Mouse (Mus musculus): Measurements from ENCODE around the gene Rnf7. TPM values are rescaled to one million over a fixed set of nuclear protein-coding genes. Genes with fewer than 3 reads are reported as not detected.

Gene Rnf7
- polyA plus RNA-seq, 3 experiments from 2014 or later = 98.2 to 121 (median 115) TPM

DNA sequence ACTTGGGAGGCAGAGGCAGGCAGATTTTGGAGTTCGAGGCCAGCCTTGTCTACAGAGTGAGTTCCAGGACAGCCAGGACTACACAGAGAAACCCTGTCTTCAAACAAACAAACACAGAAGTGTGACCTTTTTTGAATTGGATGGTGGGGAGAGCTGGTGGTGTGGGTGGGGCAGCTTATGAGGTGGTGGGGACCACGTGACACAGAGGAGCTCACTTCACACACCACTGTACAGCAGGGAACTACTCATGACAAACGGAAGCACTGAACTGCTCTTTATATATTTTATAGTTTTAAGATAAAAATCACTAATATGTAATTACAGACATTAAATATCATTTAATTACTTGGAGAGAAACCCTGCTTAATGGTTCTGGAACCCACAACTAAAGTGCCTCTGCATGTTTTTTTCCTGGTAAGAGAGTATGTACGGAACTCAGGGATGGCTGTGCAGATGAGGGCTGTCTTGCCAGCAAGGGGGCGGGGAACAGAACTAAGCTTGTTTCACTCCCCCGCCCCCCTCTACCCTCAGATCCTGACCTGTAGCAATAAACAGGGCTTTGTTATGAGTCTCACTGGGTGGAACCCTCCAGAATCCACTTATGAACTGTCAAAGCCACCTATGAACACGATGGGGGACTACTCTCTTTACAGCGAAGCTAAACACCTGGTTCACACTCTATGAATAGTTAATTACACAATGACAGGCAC is 8.8 kb downstream of the Rnf7 start:
- ATAC-seq = no peak

DNA sequence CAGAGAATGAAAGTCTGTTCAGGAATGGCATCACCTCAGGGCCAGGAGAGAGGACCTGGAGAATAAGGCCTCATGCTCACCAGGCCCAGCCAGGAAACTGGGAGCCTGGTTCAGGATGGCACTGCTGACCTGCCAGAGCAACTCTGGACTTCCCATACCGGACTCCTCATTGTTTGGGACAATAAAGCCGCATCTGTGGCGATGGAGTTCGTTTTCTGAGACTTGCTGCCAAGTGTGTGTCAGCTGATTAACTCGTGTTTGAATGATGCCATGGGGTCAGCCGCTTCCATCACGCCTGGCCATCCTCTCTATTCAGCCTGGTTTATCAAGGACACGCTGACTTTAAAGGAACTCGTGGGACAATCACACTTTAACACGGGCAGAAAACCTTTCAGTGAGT is 14.8 kb downstream of the Rnf7 start:
- no peak for ATAC-seq

DNA sequence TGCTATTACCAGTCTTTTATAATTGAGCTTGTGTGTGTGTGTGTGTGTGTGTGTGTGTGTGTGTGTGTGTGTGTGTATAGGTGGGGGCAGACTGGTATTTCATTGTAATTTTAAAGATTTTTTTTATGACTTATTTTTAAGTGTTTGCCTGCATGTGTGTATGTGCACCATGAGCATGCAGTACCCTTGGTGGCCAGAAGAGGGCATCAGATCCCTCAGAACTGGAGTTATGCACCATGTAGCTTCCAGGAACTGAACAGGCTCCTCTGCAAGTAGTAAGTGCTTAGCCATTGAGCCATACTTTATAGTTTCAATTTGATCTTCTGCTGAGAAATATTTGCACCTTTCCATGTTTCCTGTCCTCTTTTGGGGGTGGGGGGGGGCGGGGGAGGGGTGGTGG is 16.9 kb downstream of the Rnf7 start:
- ATAC-seq = no peak

DNA sequence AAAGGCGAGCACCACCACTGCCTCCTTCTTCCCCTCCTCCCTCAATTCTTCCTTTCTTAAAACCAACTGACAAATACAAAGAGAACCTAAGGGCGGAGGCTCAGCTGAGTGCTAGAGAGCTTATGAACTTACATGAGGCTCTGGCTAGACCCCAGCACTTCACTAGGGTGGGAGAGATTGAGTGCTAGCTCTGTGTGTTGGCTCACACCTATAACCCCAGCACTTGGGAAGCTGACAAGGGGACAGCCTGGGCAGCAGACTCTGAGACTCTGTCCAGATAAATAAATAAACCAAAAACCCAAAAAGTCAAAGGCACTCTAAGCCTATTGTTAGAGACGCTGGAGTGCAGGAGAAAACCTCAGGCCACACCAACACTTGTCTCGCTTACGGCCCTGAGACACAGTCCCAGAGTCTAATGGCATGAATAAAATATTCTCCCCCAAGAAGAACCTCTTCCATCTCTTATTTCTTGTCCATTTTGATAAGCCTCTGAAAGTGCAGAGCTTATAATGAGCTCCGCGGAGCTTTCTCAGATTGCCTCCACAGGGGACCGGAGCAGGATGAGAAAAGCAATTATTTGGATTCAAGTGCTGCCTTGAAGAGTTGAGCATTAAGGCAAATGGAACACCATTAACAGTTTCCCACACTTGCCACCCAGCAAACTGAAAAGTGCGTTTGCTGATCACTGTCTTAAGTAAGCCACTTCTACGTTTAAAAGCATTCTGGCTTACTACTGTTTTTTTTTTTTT is 18.2 kb downstream of the Rnf7 start:
- ATAC-seq = no peak

DNA sequence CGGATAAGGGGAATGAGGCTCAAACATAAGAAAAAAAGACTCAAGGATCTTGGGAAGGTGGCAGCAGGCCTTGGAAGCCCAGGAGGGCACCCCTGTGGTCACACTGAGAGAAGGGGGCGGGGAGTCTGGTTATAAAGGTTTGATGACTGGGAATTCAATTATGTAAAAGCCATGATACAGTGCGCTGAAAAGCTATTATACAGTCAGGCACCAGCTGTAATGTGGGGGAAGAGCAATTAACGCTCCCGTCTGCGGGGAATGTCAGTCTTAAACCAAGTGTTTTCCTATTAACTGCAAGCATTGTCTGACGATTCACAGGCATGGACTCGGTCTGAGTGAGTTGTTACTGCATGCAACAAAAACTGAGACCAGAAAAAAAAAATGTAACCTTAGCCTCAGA is 22.9 kb downstream of the Rnf7 start:
- ATAC-seq = no peak

DNA sequence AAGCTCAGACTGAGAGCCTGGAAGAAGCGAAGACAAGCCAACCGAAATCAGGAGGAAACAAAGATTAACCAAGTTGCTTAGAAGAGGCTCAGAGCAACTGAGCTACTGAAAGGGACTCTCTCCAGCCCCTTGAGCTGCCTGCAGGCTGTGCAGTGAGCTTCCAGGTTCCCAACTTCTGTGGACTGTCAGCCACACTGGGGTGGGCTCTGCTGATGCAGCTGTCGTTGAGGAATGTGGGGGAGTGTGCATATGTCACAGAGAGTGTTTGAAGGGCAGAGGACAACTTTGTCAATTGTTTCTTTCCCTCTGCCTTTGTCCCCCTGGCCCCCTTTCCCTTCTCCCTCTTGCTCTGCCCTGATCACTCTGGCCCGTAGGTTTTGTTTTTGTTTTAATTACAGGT is 25.5 kb downstream of the Rnf7 start:
- no peak for ATAC-seq

DNA sequence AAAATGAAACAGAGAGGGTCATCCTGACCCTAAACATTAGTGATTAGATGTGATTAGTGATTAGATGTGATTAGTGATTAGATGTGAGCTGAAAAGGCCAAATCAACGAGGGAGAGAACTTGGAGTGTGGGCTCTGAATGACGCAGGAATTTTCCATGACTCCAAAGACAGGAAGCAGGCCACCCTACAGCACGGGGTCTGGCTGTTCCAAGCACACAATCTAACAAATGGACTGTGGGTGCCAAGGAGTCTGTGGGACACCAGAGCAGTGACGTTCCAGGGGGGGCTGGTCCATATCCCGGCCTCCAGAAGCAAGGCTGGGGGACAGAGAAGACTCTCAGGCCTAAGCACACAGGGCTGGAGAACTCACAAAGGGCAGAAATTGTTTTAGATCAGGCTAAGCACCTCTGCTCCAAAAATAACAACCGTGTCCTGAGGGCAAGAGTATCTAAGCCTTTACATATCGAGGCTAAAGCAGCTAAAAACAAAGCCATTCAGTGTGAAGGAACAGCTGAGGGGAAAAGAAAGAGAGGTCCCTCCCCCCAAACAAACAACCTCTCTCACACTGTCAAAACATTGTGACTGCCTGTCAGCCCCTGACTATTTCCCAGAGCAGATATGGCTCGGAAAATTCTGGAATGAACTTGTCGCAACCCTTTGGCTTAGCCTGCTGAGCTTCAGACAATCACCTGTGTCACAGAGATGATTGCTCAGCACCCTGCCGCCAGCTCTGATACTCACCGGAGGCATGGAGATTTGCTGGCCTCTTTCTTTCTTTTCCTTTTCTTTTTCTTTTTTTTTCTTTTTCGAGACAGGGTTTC is 27.4 kb downstream of the Rnf7 start:
- ATAC-seq = no peak

DNA sequence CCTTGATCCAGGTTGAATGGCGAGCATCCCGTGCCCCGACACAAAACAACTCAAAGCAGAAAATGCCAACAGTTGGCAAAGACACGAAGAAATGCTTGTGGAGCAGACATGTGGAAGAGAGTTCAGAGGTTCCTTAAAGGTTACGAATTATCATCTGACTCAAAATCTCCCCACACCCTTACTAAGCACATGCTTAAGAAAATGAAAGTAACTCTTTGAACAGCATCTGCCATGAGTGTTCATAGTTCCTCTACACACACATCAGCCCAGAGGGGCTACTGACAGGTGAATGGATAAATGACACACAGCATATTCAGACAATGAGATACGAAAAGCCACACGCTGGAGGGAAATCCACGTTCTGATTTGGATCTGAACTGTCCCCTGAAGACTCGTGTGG is 29.0 kb downstream of the Rnf7 start:
- ATAC-seq = peak; percentile 67

DNA sequence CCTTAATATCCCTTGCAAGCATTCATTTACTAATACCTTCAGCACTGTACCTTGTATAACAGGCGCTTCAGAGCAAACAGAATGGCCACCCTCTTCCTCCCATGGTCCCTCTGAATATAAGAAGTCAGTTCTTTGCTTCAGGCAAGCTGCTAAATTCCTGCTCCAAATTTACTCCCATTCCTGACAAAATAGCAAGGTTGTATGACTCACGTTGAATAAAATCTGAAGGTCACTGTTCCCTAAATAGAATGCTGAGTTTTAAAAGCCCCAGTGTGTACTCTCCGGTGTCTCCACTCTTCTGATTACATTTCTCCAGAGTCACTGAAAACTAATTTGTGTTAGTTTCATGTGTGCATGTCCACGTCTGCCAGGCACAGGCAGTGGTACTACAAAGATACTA is 33.1 kb downstream of the Rnf7 start:
- ATAC-seq = no peak

DNA sequence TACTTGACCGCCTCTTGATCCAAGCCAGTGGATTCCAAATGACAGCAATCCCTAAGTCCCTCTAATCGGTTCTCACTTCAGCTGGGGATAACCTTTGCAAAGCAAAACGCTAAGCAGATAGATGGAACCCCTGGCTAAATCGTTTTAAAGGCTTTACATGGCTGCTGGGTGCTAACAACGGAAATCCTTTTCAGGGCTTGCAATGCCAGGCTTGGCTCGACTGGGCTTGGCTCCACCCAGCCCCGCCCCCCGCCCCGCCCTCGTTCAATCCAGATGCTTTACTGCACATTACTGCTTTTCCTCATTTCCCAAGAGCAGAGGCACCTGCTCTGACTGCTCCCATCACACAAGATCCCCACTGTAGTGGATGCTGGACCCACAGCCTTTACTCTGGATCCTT is 36.4 kb downstream of the Rnf7 start:
- ATAC-seq = no peak

DNA sequence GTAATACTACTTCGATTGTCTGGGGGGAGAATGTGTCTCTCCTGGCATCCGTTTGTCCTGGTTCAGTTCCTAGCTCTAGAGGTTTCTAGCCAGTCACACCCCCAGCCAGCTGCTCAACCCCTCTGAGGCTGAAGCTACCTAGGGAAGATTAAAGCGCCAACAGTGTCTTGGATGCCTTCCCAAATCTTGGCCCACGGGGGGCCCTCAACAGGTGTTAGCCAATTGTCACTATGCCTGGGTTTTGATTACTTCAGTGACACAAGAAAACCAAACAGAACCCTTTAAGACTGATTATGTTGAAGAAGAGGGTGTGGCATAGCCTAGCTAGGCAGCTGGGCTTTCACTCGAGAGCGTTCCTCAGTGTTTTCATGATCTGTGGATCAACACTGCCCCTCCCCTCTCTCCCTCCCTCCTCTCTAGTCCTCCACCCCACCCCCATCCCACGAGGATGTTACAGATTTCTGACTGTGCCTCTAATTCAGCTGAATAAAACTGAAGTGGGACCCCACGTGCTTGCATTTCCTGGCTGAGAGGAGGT is 40.1 kb downstream of the Rnf7 start:
- ATAC-seq = peak; percentile 27

DNA sequence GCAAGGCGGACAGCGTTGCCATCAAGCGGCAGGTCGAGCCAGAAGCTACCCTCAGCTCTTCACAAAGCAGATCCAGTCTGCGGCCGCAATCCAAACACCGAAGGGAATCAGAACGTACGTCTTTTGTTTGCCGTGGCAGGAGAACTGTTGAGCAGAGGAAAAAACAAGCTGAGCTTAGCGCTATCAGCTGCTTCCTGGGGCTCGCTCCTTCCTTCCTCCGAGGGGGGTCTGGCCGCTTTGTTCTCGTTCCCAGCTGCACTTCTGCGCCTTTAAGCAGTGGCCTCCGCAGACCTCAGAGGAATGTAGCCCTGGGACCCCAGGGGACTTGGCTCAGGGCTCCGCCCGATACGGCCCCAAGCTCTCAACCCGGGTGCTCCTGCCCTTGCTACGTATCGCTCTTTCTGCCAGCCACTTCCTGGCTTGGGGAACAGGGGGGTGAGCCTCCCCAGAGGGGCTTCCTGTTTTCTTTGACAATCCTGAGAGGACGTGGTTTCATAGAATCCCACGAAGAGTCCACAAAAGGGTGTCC is 40.6 kb downstream of the Rnf7 start:
- ATAC-seq = peak; percentile 81

DNA sequence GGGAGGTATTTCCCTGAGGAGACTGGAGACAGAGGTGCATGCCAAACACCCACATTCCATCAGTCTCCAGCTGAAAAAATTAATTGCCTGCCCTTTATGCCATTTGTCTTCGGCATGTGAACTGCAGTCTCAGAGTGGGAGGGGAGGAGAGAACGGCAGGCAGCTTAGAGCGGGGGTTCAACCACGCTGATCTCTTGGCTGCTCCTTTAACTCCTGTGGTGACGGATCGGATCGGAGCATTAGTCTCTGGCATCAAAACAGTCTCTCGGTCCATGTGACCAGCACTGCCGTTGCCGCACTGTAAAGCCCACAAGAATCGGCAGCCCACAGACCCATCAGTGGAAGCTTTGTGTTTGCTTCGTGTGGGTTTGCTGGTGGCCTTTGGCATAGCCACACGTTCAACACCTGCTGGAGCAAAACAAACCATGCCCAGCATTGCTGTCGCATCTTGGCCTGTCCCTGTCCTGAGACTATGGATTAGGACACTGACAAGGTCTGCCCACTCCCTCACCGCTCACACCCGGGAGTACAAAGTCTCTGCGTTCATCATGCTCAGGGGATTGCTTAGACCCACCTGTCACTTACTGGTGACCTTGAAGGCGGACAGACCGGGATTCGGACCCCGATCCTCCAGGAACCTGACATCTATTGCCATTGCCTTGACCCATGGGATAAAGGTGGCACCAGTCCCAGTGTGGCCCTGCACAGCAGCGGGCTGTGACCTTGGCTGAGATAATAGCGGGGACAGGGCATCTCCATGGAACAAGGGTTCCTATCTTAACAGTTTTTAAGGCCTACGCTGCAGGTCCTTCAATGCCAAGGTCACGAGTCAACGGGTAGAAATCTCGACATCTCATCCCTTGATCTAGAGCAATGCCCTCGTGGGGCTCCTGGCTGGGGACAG is 41.3 kb downstream of the Rnf7 start:
- peak; percentile 16 for ATAC-seq

DNA sequence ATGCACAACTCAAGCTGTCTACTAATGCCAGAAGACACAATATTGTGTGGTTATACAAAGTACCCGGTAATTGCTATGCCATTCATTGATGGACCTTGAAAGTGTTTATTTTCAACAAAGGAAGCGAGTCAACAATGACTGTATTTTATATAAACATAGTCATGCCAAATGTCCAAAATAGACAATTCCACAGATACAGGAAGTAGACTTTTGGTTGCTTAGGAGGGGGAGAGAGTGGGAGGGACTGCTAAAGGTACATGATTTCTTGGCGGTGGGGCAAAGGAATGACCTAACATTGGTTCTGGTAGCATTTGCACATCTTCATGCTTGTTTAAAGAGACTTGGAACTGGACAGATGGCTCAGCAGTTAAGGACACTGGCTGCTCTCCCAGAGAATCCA is 45.9 kb downstream of the Rnf7 start:
- no peak for ATAC-seq

DNA sequence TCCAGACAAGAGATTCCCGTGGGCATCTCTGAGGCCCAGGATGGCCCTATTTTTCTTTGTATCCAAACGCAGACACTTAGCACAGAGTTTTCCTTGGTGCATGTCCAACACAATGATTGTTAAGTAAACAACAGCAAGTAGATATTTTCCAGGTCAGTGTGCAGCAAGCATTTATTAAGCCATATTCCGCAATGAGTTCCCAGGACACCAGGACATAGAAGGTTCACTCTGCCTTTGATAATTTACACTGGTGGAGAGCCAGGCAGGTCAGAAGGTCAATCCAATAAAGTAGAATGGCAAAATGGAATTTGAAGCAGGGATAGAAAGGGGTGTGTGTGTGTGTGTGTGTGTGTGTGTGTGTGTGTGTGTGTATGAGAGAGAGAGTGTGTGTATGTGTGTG is 47.4 kb downstream of the Rnf7 start:
- ATAC-seq = no peak

DNA sequence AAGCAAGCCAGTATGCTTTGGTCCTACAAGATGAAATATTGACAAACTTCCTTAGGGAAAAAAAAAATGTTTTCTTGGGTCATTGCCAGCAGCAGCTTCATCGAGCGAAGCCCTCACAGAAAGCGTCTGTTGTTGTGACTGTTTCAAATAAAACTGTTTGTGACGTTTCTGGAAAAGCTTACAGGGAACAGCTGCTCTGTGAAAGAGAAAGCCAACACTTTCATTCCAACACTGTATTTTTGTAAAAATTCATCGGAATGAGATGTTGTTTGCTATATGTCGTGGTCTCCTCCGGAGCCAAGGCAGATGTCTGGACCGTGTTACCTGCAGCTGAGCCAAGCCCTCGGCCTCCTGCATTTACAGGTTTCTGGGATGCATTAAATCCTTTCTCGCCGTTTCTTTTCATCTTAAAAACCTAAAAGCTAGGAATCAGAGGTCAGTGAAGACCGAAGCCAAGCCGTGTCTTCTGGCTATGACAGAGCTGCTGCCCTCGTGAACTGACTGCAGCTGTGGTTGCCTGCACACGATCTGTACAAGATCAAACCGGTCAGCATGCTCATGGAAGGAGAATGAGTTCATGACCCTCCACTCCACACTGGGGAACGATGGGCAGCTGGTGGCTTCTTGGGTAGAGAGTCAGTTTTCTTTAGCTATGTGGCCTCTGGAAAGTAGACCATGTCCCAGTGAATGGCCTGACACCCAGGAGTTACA is 50.0 kb downstream of the Rnf7 start:
- ATAC-seq = no peak

DNA sequence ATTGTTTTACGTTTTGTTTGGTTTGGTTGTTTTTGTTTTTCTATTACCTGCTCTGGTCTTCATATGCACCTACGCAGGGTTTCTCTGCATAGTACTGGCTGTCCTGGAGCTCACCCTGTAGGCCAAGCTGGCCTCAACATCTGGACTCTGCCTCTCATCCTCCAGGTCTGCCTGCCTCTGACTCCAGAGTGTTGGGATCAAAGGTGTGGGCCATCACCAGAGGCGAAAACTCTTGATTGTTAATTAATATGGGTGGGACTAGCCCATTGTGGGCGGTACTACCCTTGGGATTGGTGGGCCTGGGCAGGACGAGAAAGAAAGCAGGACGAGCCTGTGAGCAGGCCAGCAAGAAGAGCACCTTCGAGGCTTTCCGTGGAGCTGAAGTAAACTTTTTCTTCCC is 54.4 kb downstream of the Rnf7 start:
- ATAC-seq = no peak
